Mouse (Mus musculus) ES-Bruce4 (cell line): ENCODE results near the gene Gm29554. TPM values are rescaled to one million over a fixed set of nuclear protein-coding genes. Genes with fewer than 3 reads are reported as not detected.
"Not testable (repeated sequence)": the region's sequence is repeated elsewhere in the genome, so short reads cannot be mapped to it uniquely, and the experiment has no call there.

Experiments used
- H3K27ac ChIP-seq: 2 replicates; pipeline ENCODE4 v1.5.1; 2012; ENCODE audit warnings: low read length, inconsistent platforms; ENCODE audit not compliant: insufficient read depth
- H3K27me3 ChIP-seq: 2 replicates; pipeline ENCODE4 v1.6.1; 2012; ENCODE audit warnings: mild to moderate bottlenecking, low read length, inconsistent platforms; ENCODE audit not compliant: control insufficient read depth, poor library complexity, insufficient read depth, severe bottlenecking
- H3K36me3 ChIP-seq: 2 replicates; pipeline ENCODE4 v1.6.1; 2012; ENCODE audit warnings: inconsistent platforms, mild to moderate bottlenecking, low read length, moderate library complexity; ENCODE audit not compliant: control insufficient read depth, poor library complexity, insufficient read depth, severe bottlenecking
- H3K4me1 ChIP-seq: one replicate; pipeline ENCODE4 v1.8.1; 2011; ENCODE audit warnings: low read length; ENCODE audit not compliant: control insufficient read depth, insufficient read depth
- H3K4me3 ChIP-seq: 2 replicates; pipeline ENCODE4 v1.5.1; 2011; ENCODE audit warnings: low read depth, mild to moderate bottlenecking, low read length
- H3K9ac ChIP-seq: 2 replicates; pipeline ENCODE4 v1.6.1; 2012; ENCODE audit warnings: low read depth, mild to moderate bottlenecking, inconsistent platforms; ENCODE audit not compliant: poor library complexity, severe bottlenecking
- H3K9me3 ChIP-seq: replicated peaks from 2 replicates; pipeline ENCODE4 v1.6.1; 2012; ENCODE audit warnings: mild to moderate bottlenecking, low read length, inconsistent platforms; ENCODE audit not compliant: control insufficient read depth, poor library complexity, insufficient read depth, severe bottlenecking
- polyA plus RNA-seq: library from polyadenylated mRNA; stranded (reverse); fragments of >200 nt; gene quantifications from 2 replicates; pipeline ENCODE4 v1.2.4, GENCODE M21; 2011; ENCODE audit warnings: low read depth; ENCODE audit not compliant: missing spikeins, insufficient read depth, insufficient read length

Gene Gm29554
- not detected in 2 replicates for polyA plus RNA-seq

GRCm38 (mm10) chrY:12273632-12274031 is at the start of gene Gm29554:
TSS of gene Gm29554 (plus strand) at chrY:12273932.
- H3K27me3 ChIP-seq, H3K9me3 ChIP-seq, H3K9ac ChIP-seq, H3K27ac ChIP-seq, H3K4me1 ChIP-seq, H3K4me3 ChIP-seq, H3K36me3 ChIP-seq: not testable (repeated sequence)

Other genes with a start within 250 kb of the Gm29554 start
- gene Gm20812, start 108.0 kb downstream of the Gm29554 start, polyA plus RNA-seq = not detected in 2 replicates